Mouse (Mus musculus): ENCODE data around the gene Nos2. TPM values are rescaled to one million over a fixed set of nuclear protein-coding genes. Genes with fewer than 3 reads are reported as not detected.

Nos2 gene
- 1 to 10 TPM; 3.8 to 5.2 TPM for total RNA-seq (2021)
- long read RNA-seq, experiment 1, partial matches to known transcripts, result 2 of 4 reads
- long read RNA-seq, experiment 1, other reads (novel, unspliced or antisense), result 1 of 4 reads
- long read RNA-seq, experiment 2, transcript Nos2-203 (26 exons, 3,429 nt), result major isoform, 6 of 10 reads
- long read RNA-seq, experiment 2, partial matches to known transcripts, result 3 of 10 reads
- long read RNA-seq, experiment 2, other reads (novel, unspliced or antisense), result 1 of 10 reads

DNA sequence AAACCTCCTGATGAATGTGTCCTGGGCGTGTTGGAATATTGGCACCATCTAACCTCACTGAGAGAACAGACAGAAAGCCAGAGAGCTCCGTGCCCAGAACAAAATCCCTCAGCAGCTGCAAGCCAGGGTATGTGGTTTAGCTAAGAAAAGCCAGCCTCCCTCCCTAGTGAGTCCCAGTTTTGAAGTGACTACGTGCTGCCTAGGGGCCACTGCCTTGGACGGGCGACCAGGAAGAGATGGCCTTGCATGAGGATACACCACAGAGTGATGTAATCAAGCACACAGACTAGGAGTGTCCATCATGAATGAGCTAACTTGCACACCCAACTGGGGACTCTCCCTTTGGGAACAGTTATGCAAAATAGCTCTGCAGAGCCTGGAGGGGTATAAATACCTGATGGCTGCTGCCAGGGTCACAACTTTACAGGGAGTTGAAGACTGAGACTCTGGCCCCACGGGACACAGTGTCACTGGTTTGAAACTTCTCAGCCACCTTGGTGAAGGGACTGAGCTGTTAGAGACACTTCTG lies at the start of gene Nos2:
Nos2 (plus strand) TSS at position 377 of the 529 bp plus-strand sequence.
- no peak for DNase-seq

GRCm38 (mm10) chr11:78870891-78871290 lies 49.7 kb upstream of the Nos2 start:
- DNase-seq, result no peak

- no peak for DNase-seq
These were observed 47.8 kb upstream of the Nos2 start for GRCm38 (mm10) chr11:78872782-78873181.

DNA sequence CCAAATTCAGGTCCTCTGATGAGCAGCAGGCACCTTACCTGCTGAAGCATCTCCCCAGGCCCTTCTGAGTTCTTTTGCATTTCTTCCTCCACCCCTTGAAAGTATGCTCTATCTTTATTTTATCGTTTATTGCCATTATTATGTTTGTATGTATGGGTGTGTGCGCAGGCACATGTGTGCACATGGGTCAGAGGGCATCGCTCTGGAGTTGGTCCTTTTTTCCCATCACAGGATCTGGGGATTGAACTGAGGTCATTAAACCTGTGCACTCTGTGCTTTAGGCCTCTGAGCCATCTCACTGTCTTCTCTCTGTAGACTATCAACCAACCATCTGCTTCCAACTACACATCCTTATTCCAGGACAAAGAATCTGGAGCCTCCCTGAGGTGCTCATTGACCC lies 40.9 kb upstream of the Nos2 start:
- no peak for DNase-seq

DNA sequence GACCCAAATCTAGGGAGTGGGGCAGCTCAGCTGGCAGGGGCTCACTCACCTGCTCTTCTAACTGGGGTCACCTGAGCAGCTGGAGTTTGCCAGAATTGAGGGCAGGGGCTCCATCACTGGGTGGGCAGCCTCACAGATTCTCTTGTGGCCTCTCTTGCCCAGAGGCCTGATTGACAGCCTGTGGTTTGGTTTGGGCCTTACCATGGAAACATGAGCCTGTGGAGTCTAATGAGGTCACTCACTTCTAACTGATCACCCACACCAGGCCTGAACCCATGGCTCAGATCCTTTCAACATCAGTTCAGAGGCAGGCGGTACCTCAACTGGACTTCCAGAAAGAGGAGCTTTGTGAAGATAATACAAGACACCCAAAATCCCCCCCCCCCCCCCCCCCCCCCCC lies 33.9 kb upstream of the Nos2 start:
- peak; percentile 9 for DNase-seq

GRCm38 (mm10) chr11:78887102-78887971 lies 33.2 kb upstream of the Nos2 start:
- DNase-seq, result peak; percentile 85

GRCm38 (mm10) chr11:78889156-78889555 lies 31.4 kb upstream of the Nos2 start:
- no peak for DNase-seq

DNA sequence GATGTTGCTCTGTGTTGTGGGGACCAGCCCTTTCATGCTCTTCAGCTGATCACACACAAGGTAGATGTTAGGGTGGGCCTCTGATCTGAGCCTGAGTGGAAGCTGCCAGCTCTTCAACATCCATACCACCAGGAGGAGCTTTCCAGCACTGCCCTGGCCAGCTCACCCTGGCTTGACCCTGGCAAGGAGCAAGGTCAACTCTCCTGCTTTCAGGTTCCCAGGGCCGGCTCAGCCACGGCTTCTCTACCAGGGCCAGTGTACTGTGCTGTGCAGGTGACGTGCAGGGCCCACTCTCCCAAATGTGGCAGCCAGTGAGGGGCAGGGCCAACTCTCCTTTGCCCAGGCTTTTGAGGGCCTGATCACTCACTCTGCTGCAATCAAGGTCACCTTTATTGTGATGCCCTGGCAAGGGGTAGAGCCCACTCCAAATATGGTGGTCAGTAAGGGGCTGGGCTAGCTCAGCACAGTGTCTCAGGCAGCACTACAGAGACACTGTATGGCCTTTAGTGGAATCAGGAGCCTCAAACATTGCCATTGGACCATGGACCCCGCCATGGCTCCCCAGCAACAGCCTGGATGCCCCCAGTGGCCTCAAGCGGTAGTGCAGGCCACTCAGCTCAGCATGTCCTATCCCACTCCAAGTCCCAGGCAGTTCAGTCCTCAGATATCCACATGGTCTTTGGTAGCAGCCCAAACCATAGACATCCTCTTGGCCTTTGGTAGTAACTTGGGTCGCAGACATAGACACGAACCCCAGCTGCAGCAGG lies 24.0 kb upstream of the Nos2 start:
- peak; percentile 34 for DNase-seq

DNA sequence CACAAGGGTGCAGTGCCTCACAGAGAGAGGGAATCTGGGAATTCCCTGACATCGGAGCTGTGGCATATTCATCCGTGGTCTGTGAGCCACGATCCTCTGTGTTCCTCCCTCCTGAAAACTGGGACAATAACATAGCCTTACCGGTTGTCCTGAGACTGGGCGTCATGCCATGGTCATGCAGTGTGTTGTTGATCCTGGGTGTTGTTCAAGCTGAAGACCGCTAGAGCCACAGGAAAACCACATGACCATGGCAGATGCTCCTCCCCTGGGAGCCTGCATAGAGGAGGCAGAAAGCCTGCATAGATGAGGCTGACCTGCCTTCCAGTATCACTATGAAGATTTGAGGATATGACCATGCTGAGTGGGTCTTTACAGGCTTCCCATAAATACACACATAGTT lies 5.1 kb upstream of the Nos2 start:
- DNase-seq, result no peak

GRCm38 (mm10) chr11:78916410-78916809 lies 4.2 kb upstream of the Nos2 start:
- DNase-seq, result no peak

- DNase-seq, result no peak
These were observed 842 bp upstream of the Nos2 start for GRCm38 (mm10) chr11:78919745-78920144.

GRCm38 (mm10) chr11:78922678-78923407 lies 2.3 kb downstream of the Nos2 start:
- peak; percentile 66 for DNase-seq

GRCm38 (mm10) chr11:78924111-78924510 lies 3.5 kb downstream of the Nos2 start:
- no peak for DNase-seq

DNA sequence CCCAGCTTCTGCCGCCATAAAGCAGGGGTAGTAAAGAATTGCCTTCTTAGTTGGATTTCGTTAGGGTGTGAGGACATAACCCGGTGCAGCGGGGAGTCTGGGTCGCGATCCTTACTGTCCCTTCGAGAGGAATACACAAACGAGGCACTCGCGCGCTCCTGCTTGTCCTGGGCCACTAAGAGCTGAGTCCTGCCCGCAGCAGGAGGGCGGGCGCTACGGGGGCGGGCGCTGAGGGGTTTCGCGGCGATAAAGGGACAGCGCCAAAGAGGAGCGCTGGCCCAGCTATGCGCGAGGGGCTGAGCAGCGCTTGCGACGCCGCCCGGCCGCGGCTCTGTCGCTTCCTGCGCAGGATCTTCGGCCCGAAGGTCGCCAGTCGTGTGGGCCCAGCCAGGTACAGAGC lies 4.3 kb downstream of the Nos2 start:
- peak; percentile 62 for DNase-seq

GRCm38 (mm10) chr11:78929345-78929744 lies 8.8 kb downstream of the Nos2 start:
- peak; percentile 89 for DNase-seq

DNA sequence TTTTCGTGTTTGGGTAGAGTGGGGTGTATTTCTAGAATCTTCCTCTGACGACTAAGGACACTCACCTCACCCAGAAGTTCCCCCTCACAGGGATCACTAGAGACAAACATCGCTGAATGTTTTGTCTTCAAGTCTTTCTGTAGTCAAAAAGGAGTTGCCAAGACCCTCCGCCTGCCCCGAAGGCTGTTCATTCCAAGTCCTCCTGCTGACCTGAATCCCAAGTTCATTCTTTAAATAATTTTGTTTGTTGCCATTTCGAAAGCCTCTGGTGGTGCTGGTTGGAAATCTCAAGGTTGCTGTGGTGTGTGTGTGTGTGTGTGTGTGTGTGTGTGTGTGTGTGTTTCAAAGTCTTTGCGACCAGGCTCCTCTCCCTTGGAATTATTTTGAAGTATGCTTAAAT lies 13.7 kb downstream of the Nos2 start:
- DNase-seq, result no peak

GRCm38 (mm10) chr11:78934727-78935126 lies 14.1 kb downstream of the Nos2 start:
- DNase-seq, result no peak

DNA sequence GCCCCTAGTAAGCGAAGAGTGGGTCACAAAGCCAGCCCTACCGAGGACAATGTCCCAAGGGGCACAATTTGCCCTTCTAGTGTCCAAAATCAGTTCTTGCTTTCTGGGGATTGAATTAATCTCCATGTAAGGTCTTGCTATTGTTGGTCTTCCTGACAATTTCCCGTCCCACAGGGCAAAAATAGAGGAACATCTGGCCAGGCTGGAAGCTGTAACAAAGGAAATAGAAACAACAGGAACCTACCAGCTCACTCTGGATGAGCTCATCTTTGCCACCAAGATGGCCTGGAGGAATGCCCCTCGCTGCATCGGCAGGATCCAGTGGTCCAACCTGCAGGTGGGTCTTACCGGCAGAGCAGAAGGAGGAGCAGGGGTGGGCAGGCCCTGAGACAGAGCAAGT lies 14.6 kb downstream of the Nos2 start:
- DNase-seq, result no peak

GRCm38 (mm10) chr11:78943083-78943482 lies 22.5 kb downstream of the Nos2 start:
- no peak for DNase-seq

- peak; percentile 79 for DNase-seq
These were observed 29.8 kb downstream of the Nos2 start for GRCm38 (mm10) chr11:78950365-78950764.

GRCm38 (mm10) chr11:78952467-78952866 lies 31.9 kb downstream of the Nos2 start:
- DNase-seq, result peak; percentile 83

- DNase-seq, result peak; percentile 87
These were observed 35.7 kb downstream of the Nos2 start for GRCm38 (mm10) chr11:78956260-78956659.

All from adrenal gland, postnatal 10 days (tissue).